Mouse (Mus musculus) central nervous system, embryonic 18 days (tissue): ENCODE measurements around the gene Akr1c12. TPM values are rescaled to one million over a fixed set of nuclear protein-coding genes. Genes with fewer than 3 reads are reported as not detected.

Source experiments
- polyA plus RNA-seq: library from polyadenylated mRNA; depleted of rRNA; stranded (reverse); fragments of >200 nt; gene quantifications from 2 replicates; pipeline ENCODE4 v1.2.3, GENCODE M21; 2012; rRNA removed

The Akr1c12 gene
- polyA plus RNA-seq = 0.07 TPM in 1 of 2 replicates, not detected in the other

GRCm38 (mm10) chr13:4279284-4279683 lies at the start of gene Akr1c12:
Gene Akr1c12 (minus strand): TSS chr13:4279433.

GRCm38 (mm10) chr13:4228441-4228840 lies 50.8 kb downstream of the Akr1c12 start, which contains the start of gene Akr1c19:
Gene Akr1c19 (plus strand): TSS chr13:4228700.

Other genes starting within 250 kb of the Akr1c12 start
- gene Akr1c14, start 230.4 kb downstream of the Akr1c12 start, polyA plus RNA-seq = 0.54 and 0.84 TPM in 2 replicates
- 0.13 and 0.23 TPM in 2 replicates for gene Akr1c18, start 128.8 kb downstream of the Akr1c12 start, polyA plus RNA-seq
- gene Akr1c13, start 88.3 kb downstream of the Akr1c12 start, polyA plus RNA-seq = 0.84 and 0.90 TPM in 2 replicates
- 6.0 and 6.8 TPM in 2 replicates for gene Akr1c19, start 50.7 kb downstream of the Akr1c12 start, polyA plus RNA-seq
- not detected in 2 replicates for gene Akr1c6, start 154.9 kb upstream of the Akr1c12 start, polyA plus RNA-seq
- not detected in 2 replicates for gene Akr1c20, start 243.9 kb upstream of the Akr1c12 start, polyA plus RNA-seq